Mouse (Mus musculus) stomach, embryonic 14.5 days (tissue): ENCODE measurements around the gene Klk10. TPM values are rescaled to one million over a fixed set of nuclear protein-coding genes. Genes with fewer than 3 reads are reported as not detected.
A peak's percentile ranks its signal among the peaks of the same experiment; 100 is the strongest.

Source experiments
- ATAC-seq: fragments of 200-750 bp; cut with Nextera tagmentation; 2 replicates; pipeline ENCODE4 v1.8.0; 2017; ENCODE audit warnings: low read depth, moderate TSS enrichment; ENCODE audit not compliant: insufficient number of reproducible peaks, insufficient read depth, low FRiP score
- H3K27ac ChIP-seq: fragments of 300-500 bp; sonication (generic); 2 replicates; pipeline ENCODE4 v1.5.1; 2014; ENCODE audit warnings: mild to moderate bottlenecking, low read length, moderate library complexity, mixed read lengths
- H3K27me3 ChIP-seq: fragments of 300-500 bp; sonication (generic); 2 replicates; pipeline ENCODE4 v1.6.1; 2014; ENCODE audit warnings: low read length, control low read depth, mixed read lengths; ENCODE audit not compliant: control insufficient read depth, insufficient read depth
- H3K36me3 ChIP-seq: fragments of 300-500 bp; sonication (generic); 2 replicates; pipeline ENCODE4 v1.6.1; 2014; ENCODE audit warnings: mild to moderate bottlenecking, control low read depth, low read length, moderate library complexity, mixed read lengths; ENCODE audit not compliant: control insufficient read depth, insufficient read depth
- H3K4me1 ChIP-seq: fragments of 300-500 bp; sonication (generic); 2 replicates; pipeline ENCODE4 v1.6.1; 2014; ENCODE audit warnings: low read length, control low read depth, mixed read lengths; ENCODE audit not compliant: control insufficient read depth, insufficient read depth
- H3K4me2 ChIP-seq: fragments of 300-500 bp; sonication (generic); replicated peaks from 2 replicates; pipeline ENCODE4 v1.6.1; 2014; ENCODE audit warnings: low read depth, low read length, control low read depth
- H3K4me3 ChIP-seq: fragments of 300-500 bp; sonication (generic); 2 replicates; pipeline ENCODE4 v1.5.1; 2014; ENCODE audit warnings: low read depth, low read length, control low read depth
- H3K9ac ChIP-seq: fragments of 300-500 bp; sonication (generic); replicated peaks from 2 replicates; pipeline ENCODE4 v1.6.1; 2014; ENCODE audit warnings: low read depth, mild to moderate bottlenecking, control low read depth, low read length, moderate library complexity, mixed read lengths
- H3K9me3 ChIP-seq: fragments of 300-500 bp; sonication (generic); 2 replicates; pipeline ENCODE4 v1.6.1; 2016; ENCODE audit warnings: low read depth, low read length, control low read depth; ENCODE audit not compliant: control insufficient read depth
- WGBS: fragments of 180-500 bp; shearing (Covaris S2); extraction: QIAGEN DNeasy Blood & Tissue Kit; methylation state at CpG from one replicate; pipeline ENCODE4 v1.1.7; 2014; 5-methylcytosine and 5-hydroxymethylcytosine counted together
- polyA plus RNA-seq: library from polyadenylated mRNA; unstranded; fragments of >200 nt; fragmentation: Nextera tagmentation; extraction: Ambion mirVana; gene quantifications from 2 replicates; pipeline ENCODE4 v1.2.1, GENCODE M21; 2014

Gene Klk10
- polyA plus RNA-seq = 3.1 and 3.5 TPM in 2 replicates

DNA sequence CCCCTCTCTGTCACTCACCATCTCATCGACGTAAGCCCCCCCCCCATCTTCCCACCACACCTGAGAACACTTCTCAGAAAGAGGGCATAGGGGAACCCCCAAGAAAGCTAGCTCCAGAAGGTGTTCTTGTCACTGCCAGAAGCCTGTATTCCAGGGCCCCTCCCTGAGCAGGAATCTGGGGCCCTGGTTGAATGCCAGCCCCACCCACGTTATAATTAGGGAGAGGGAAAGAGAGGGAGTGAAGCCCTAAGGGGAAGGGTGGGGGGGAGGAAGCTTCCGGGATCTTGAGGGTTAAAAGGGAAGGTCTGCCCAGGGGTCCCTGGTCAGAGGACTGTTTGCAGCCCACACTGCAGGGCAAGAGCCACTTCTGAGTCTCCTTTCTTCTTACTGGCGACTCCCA is at the start of gene Klk10:
Gene Klk10 (plus strand): TSS at position 290 of the 400 bp plus-strand sequence.
- no peaks in the 10 kb centered on the region for H3K36me3 ChIP-seq
- H3K27me3 ChIP-seq = no peaks in the 10 kb centered on the region
- H3K27ac ChIP-seq = no peak within 1 kb of the TSS
- H3K4me2 ChIP-seq = no peak within 1 kb of the TSS
- no peak within 1 kb of the TSS for H3K4me3 ChIP-seq
- no peaks in the 10 kb centered on the region for H3K9me3 ChIP-seq
- no peak for ATAC-seq
- 0 out of 2 replicates have a peak, but pooled peaks cover 5% of the 10 kb centered on the region for H3K4me1 ChIP-seq
- no peak within 1 kb of the TSS for H3K9ac ChIP-seq
- 29% methylated on average over 5 of the region's 5 CpGs for WGBS

DNA sequence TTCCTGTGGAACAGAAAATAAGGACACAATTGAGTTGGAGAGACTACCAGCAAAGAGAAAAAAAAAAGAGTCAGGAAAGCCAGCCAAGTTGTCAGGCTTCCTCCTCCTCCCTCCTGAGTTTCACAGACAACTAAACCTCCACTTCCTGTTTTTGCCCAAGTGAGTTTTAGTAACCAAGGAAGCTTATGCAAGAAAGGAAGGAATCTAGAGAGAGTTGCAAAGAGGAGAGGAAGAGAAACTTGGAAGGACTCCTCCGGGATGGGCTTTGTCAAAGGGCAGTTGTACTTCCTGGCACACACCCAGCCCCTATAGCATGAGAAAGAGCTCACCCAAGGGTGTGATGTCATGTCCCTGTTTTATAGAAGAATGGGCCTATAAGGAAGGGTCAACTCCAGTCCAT is 33.0 kb upstream of the Klk10 start:
- Histone ChIP-seq H3K4me3 (no peak overlapping the region), H3K9me3 (no peaks in the 10 kb centered on the region), H3K27ac (no peak overlapping the region), H3K4me1 (no peaks in the 10 kb centered on the region), H3K4me2 (no peak overlapping the region), H3K9ac (no peak overlapping the region), H3K36me3 (no peaks in the 10 kb centered on the region), H3K27me3 (no peaks in the 10 kb centered on the region)
- no peak for ATAC-seq
- WGBS = 61% methylated on average over 1 of the region's 1 CpGs

DNA sequence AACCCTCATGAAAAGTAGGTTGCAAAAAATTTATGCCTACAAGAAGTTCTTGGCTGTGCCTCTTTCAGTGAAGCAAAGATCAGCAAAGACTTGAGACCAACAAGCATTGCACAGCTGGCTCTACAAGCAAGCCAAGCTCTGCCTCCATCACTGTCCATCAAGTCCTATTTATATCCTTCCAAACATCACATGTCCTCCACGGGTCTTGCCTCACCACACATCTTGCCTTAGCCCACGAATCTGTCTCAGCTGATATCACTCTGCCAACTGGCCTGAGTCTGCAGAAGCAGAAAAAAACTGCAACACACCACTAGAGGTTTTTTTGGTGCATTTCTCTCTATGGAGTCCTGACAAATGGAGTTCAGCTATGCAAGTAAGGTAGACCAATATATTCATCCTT is 28.0 kb upstream of the Klk10 start:
- Histone ChIP-seq H3K9ac (no peak overlapping the region), H3K4me1 (no peaks in the 10 kb centered on the region), H3K36me3 (no peaks in the 10 kb centered on the region), H3K4me2 (no peak overlapping the region), H3K27ac (no peak overlapping the region), H3K4me3 (no peak overlapping the region), H3K27me3 (no peaks in the 10 kb centered on the region), H3K9me3 (no peaks in the 10 kb centered on the region)
- no peak for ATAC-seq
- WGBS = 65% methylated on average over 2 of the region's 2 CpGs

DNA sequence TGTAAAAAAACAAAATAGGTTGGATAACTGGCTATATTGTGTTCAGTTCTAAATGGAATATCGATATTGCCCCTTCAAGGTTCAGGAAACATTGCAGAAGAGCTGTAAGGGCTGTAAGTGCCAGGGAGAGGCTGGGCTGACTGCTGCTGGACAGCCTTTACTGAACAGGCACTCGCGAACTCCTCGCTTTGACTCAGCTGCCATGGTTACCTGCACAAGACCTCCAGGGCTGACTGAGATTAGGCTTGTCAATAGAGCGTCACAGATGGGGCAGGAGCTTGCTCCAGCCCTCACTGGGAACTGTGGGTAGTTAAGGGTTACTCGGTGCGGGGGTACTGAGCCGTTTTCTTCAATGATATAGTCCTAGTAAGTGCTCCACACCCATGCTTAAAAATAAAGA is 14.4 kb upstream of the Klk10 start:
- H3K9me3 ChIP-seq = no peaks in the 10 kb centered on the region
- no peak overlapping the region for H3K4me2 ChIP-seq
- 39% methylated on average over 8 of the region's 8 CpGs for WGBS

DNA sequence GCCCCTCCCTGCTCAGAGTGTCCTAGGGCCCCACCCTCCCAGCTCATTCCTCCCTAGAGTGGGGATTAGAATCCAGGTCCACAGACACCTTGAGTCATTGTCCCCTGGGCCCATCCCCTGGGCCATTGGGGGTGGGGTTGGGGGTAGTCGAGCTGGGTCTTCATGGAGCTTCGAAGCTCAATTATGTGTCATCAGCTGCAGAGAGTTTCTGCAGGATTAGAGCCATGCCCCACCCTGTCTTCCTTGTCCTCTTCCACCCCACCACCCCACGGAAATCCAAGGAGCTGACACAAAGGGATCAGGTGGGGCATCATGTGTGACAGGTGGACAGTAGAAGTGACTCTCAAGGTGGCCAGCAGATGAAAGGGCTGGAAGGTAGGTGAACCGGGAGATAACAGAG is 12.2 kb upstream of the Klk10 start, which contains the start of gene Klk12:
Gene Klk12 (plus strand): TSS at position 301 of the 400 bp plus-strand sequence.
- 74% methylated on average over 4 of the region's 4 CpGs for WGBS
- no peak within 1 kb of the TSS for H3K27ac ChIP-seq
- no peaks in the 10 kb centered on the region for H3K9me3 ChIP-seq
- H3K36me3 ChIP-seq = no peaks in the 10 kb centered on the region
- H3K4me1 ChIP-seq = no peaks in the 10 kb centered on the region
- H3K4me2 ChIP-seq = no peak within 1 kb of the TSS
- H3K9ac ChIP-seq = no peak within 1 kb of the TSS
- H3K27me3 ChIP-seq = no peaks in the 10 kb centered on the region
- no peak within 1 kb of the TSS for H3K4me3 ChIP-seq
- ATAC-seq = no peak

More for the DNA sequence above, 14.4 kb upstream of the Klk10 start:
- no peak overlapping the region for H3K27ac ChIP-seq
- no peak overlapping the region for H3K9ac ChIP-seq
- no peaks in the 10 kb centered on the region for H3K36me3 ChIP-seq
- no peaks in the 10 kb centered on the region for H3K4me1 ChIP-seq
- ATAC-seq = peak; percentile 63; the same call in 1 of the 2 replicates
- no peaks in the 10 kb centered on the region for H3K27me3 ChIP-seq
- H3K4me3 ChIP-seq = no peak overlapping the region

DNA sequence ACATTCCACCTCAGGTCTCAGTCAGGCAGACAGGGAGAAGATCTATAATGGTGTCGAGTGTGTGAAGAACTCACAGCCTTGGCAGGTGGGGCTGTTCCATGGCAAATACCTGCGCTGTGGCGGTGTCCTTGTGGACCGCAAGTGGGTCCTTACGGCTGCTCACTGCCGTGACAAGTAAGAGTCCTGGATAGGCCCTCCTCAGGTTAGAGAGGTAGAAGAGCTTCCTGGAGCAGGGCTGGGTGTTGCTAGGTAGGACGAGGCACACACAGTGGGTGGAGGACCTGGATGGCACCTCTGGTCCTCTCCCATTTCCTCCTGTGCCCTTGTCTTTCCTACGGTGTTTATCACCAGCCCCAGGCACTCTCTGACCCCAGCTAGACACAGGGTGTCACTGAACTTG is 11.2 kb upstream of the Klk10 start:
- WGBS = 92% methylated on average over 8 of the region's 8 CpGs

DNA sequence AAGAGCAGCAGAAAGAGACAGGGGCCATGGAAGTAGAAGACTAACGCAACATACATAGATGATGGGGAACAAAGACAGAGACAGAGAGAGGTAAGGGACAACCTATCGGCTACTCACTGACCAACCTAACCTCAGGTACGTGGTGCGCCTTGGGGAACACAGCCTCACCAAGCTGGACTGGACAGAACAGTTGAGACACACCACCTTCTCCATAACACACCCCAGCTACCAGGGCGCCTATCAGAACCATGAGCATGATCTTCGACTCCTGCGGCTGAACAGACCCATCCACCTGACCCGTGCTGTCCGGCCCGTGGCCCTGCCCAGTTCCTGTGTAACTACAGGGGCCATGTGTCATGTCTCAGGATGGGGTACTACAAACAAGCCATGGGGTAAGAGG is 10.1 kb upstream of the Klk10 start:
- Histone ChIP-seq H3K36me3 (no peaks in the 10 kb centered on the region), H3K27me3 (no peaks in the 10 kb centered on the region), H3K9me3 (no peaks in the 10 kb centered on the region), H3K4me2 (no peak overlapping the region), H3K9ac (no peak overlapping the region), H3K4me1 (no peaks in the 10 kb centered on the region), H3K4me3 (no peak overlapping the region), H3K27ac (no peak overlapping the region)
- ATAC-seq = no peak
- WGBS = 88% methylated on average over 10 of the region's 10 CpGs

More for the DNA sequence above, 11.2 kb upstream of the Klk10 start:
- H3K4me2 ChIP-seq = no peak overlapping the region
- no peak overlapping the region for H3K27ac ChIP-seq
- no peaks in the 10 kb centered on the region for H3K4me1 ChIP-seq
- no peaks in the 10 kb centered on the region for H3K36me3 ChIP-seq
- H3K9me3 ChIP-seq = no peaks in the 10 kb centered on the region
- H3K9ac ChIP-seq = no peak overlapping the region
- no peak overlapping the region for H3K4me3 ChIP-seq
- no peaks in the 10 kb centered on the region for H3K27me3 ChIP-seq
- ATAC-seq = no peak

DNA sequence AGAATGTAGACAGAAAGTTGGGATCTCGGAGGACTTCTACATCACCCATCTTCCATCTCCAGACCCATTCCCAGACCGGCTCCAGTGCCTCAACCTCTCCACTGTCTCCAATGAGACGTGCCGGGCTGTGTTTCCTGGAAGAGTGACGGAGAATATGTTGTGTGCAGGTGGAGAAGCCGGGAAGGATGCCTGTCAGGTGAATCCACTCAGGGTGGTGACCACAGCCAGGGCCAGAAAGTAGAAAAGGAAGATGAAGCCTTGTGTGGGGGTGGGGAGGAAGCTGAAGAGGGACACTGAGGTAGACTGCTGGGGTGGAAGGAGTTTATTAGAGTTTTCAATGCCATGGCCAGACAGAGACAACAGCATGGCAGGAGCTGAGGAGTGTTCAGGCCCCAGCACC is 8.9 kb upstream of the Klk10 start:
- Histone ChIP-seq H3K4me2 (no peak overlapping the region), H3K4me1 (no peaks in the 10 kb centered on the region), H3K27ac (no peak overlapping the region), H3K4me3 (no peak overlapping the region), H3K9ac (no peak overlapping the region), H3K9me3 (no peaks in the 10 kb centered on the region), H3K36me3 (no peaks in the 10 kb centered on the region), H3K27me3 (no peaks in the 10 kb centered on the region)
- WGBS = 92% methylated on average over 6 of the region's 6 CpGs
- no peak for ATAC-seq

DNA sequence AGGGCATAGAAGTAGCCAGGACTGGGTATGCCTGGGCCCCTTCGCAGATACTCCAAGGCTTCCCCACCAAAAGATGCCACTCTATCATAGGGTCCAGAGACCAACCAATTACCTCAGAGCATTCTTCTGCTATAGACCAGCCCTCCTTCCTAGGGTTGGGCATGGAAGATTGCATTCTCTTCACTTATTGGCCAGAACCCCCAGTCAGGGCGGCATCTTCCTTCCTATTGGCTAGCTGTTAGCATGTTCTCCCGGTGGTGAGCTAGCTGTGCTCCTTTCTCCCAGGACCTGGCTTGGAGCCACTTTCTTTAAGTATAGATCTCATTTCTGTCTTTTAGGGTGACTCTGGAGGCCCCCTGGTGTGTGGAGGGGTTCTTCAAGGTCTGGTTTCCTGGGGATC is 7.9 kb upstream of the Klk10 start:
- ATAC-seq = no peak
- Histone ChIP-seq H3K4me1 (no peaks in the 10 kb centered on the region), H3K9me3 (no peaks in the 10 kb centered on the region), H3K4me3 (no peak overlapping the region), H3K9ac (no peak overlapping the region), H3K27me3 (no peaks in the 10 kb centered on the region), H3K27ac (no peak overlapping the region), H3K4me2 (no peak overlapping the region), H3K36me3 (no peaks in the 10 kb centered on the region)
- 74% methylated on average over 3 of the region's 3 CpGs for WGBS
